9 mouse cellular contexts compared by ENCODE assay signal in the genomic region with DNA sequence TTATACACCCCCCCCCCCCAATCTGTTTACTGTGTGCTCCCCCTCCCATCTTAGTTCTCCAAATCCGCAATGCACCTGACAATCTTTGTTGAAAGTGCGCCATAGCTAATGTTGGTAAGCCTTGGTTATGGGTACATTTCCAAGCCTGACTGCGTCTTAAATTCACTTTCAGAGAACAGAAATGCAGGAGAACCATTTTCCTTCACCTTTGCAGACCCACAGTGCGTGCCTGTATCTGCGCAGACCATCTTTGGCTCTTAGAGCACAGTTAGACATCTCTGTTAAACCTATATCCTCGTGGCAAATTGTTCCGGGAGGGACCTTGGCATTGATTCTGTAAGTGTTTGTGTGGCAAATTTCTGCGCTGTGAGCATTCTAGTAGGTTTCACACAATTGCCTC. TPM values are rescaled to one million over a fixed set of nuclear protein-coding genes. Genes with fewer than 3 reads are reported as not detected.
A peak's percentile ranks its signal among the peaks of the same experiment; 100 is the strongest.
DNase-seq lines count a peak whose midpoint lies in the region; ATAC-seq lines count a peak whose summit lies in the region.
"Had no signal": no experiment of that assay in that cellular context is flagged by ENCODE, and none has a peak within 500 bp of the region (broad histone marks: within the 10 kb centered on the region; RNA-seq: fewer than 3 reads in every experiment).

No protein-coding gene starts in this region.

- H3K9me3 ChIP-seq in neural tube, embryonic 11.5 days (ENCODE audit: control insufficient read depth, low read length), result peaks cover 2% of the 10 kb centered on the region; the same call in 1 of the 2 replicates
- peaks cover 15% of the 10 kb centered on the region for H3K9me3 ChIP-seq in midbrain, embryonic 10.5 days (replicated peaks)

- peaks cover 2% of the 10 kb centered on the region; the same call in 1 of the 2 replicates for H3K36me3 ChIP-seq in neural tube, embryonic 11.5 days (ENCODE audit: control insufficient read depth, insufficient read depth, low read length)
- H3K36me3 ChIP-seq in midbrain, embryonic 10.5 days, result peaks cover 12% of the 10 kb centered on the region

- H3K27me3 ChIP-seq in neural tube, embryonic 11.5 days (ENCODE audit: control insufficient read depth, insufficient read depth, low read length), result no peaks in the 10 kb centered on the region
- 0 out of 2 replicates have a peak, but pooled peaks cover 4% of the 10 kb centered on the region for H3K27me3 ChIP-seq in midbrain, embryonic 10.5 days (ENCODE audit: low read depth, poor library complexity, severe bottlenecking)

- ATAC-seq in frontal cortex, adult (ENCODE audit: low TSS enrichment), result 0 out of 2 replicates have a peak, but pooled peaks have one; percentile 2
- no peak for ATAC-seq in neural tube, embryonic 11.5 days (ENCODE audit: insufficient read depth, low FRiP score, low TSS enrichment)

- H3K9ac ChIP-seq in neural tube, embryonic 11.5 days (ENCODE audit: low read length), result no peak overlapping the region

- whole genome bisulfite sequencing in neural tube, embryonic 11.5 days, result 82% methylated on average over 8 of the region's 8 CpGs
- WGBS in midbrain, embryonic 10.5 days, result 84% methylated on average over 8 of the region's 8 CpGs

- no peak overlapping the region for H3K27ac ChIP-seq in neural tube, embryonic 11.5 days (ENCODE audit: low read depth, low read length)
- H3K27ac ChIP-seq in midbrain, embryonic 10.5 days (replicated peaks), result no peak overlapping the region; the same call in 1 of the 2 replicates

- no peak for DNase-seq in frontal cortex, postnatal 36 days (ENCODE audit: low spot score in 2 of 2)
- DNase-seq in neural tube, embryonic 11.5 days (ENCODE audit: low spot score), result no peak
- DNase-seq in neural tube, embryonic 10.5 days (ENCODE audit: extremely low spot score, low spot score), result no peak
- DNase-seq in midbrain, embryonic 10.5 days (ENCODE audit: low spot score), result no peak
- no peak for DNase-seq in thymus, postnatal 14 days
- DNase-seq in layer of hippocampus, adult 9-11 months, result no peak
- DNase-seq in spleen, postnatal 14 days (ENCODE audit: low spot score in 2 of 2), result no peak
- DNase-seq: B cell, adult 2 months had no signal

- H3K4me2 ChIP-seq in neural tube, embryonic 11.5 days (ENCODE audit: low read depth), result peak overlapping the region; percentile 60

- no peak overlapping the region for H3K4me3 ChIP-seq in neural tube, embryonic 11.5 days (ENCODE audit: low read depth, low read length)
- peak overlapping the region; percentile 61 for H3K4me3 ChIP-seq in midbrain, embryonic 10.5 days

- no peaks in the 10 kb centered on the region for H3K4me1 ChIP-seq in neural tube, embryonic 11.5 days (ENCODE audit: control insufficient read depth, insufficient read depth, low read length)
- H3K4me1 ChIP-seq in midbrain, embryonic 10.5 days, result no peaks in the 10 kb centered on the region

RNA-seq across cellular contexts. Expression of gene Nap1l5, which starts 0.5 kb away (rescaled TPM):
- 27.5 and 30.7 TPM in 2 replicates for polyA plus RNA-seq in neural tube, embryonic 11.5 days (2014; fragmentation: Nextera tagmentation; extraction: Ambion mirVana)
- 10.8 and 17.0 TPM in 2 replicates for polyA plus RNA-seq in midbrain, embryonic 10.5 days (2016; fragmentation: Nextera tagmentation; extraction: Ambion mirVana)
